Mouse (Mus musculus) cerebellum, adult 9-11 months (tissue): ENCODE data around the gene Flot1.
A peak's percentile ranks its signal among the peaks of the same experiment; 100 is the strongest.

Experiments used
- DNase-seq: peaks from one replicate; pipeline ENCODE4 v3.0.0; 2022

The Flot1 gene

GRCm38 (mm10) chr17:35836991-35837422, 14.0 kb downstream of the Flot1 start:
- peak; percentile 86 for DNase-seq

GRCm38 (mm10) chr17:35837487-35837886, 14.5 kb downstream of the Flot1 start:
- peak; percentile 77 for DNase-seq

- DNase-seq = peak; percentile 97
These were observed 15.1 kb downstream of the Flot1 start, which contains the start of gene Tubb5 for GRCm38 (mm10) chr17:35838122-35838544. Gene Tubb5, minus strand, starts transcription at chr17:35838306.

- DNase-seq = no peak
These were observed 15.5 kb downstream of the Flot1 start for GRCm38 (mm10) chr17:35838570-35838969.

GRCm38 (mm10) chr17:35839002-35839401, 16.0 kb downstream of the Flot1 start:
- DNase-seq = peak; percentile 56

GRCm38 (mm10) chr17:35840561-35840960, 17.5 kb downstream of the Flot1 start:
- DNase-seq = no peak

- DNase-seq = peak; percentile 100
These were observed 18.3 kb downstream of the Flot1 start, which contains the start of gene Mdc1 for GRCm38 (mm10) chr17:35841076-35841950. Gene Mdc1, plus strand, starts transcription at chr17:35841515.

- no peak for DNase-seq
These were observed 19.0 kb downstream of the Flot1 start for GRCm38 (mm10) chr17:35842006-35842405.

GRCm38 (mm10) chr17:35843514-35843913, 20.5 kb downstream of the Flot1 start:
- no peak for DNase-seq

GRCm38 (mm10) chr17:35848112-35848511, 25.1 kb downstream of the Flot1 start:
- DNase-seq = no peak

GRCm38 (mm10) chr17:35850974-35851373, 27.9 kb downstream of the Flot1 start:
- DNase-seq = no peak

GRCm38 (mm10) chr17:35859371-35859770, 36.3 kb downstream of the Flot1 start:
- no peak for DNase-seq

GRCm38 (mm10) chr17:35859835-35860234, 36.8 kb downstream of the Flot1 start:
- no peak for DNase-seq

- DNase-seq = no peak
These were observed 37.8 kb downstream of the Flot1 start for GRCm38 (mm10) chr17:35860831-35861197.

- peak; percentile 91 for DNase-seq
These were observed 38.3 kb downstream of the Flot1 start, which contains the start of gene Nrm for GRCm38 (mm10) chr17:35861198-35861857. Gene Nrm, plus strand, starts transcription at chr17:35861318.

- DNase-seq = no peak
These were observed 41.9 kb downstream of the Flot1 start for GRCm38 (mm10) chr17:35864832-35865353.

- DNase-seq = peak; percentile 54
These were observed 42.7 kb downstream of the Flot1 start, which contains the start of gene Ppp1r18 for GRCm38 (mm10) chr17:35865481-35866280. Gene Ppp1r18, plus strand, starts transcription at chr17:35865593.

GRCm38 (mm10) chr17:35866281-35866831, 43.3 kb downstream of the Flot1 start:
- DNase-seq = peak; percentile 49

- DNase-seq = no peak
These were observed 44.2 kb downstream of the Flot1 start for GRCm38 (mm10) chr17:35866911-35867890.

GRCm38 (mm10) chr17:35868165-35868820, 45.3 kb downstream of the Flot1 start:
- DNase-seq = no peak
